Mouse (Mus musculus) lung, postnatal 36 days (tissue): Measurements from ENCODE around the gene Ulk3.
A peak's percentile ranks its signal among the peaks of the same experiment; 100 is the strongest.

ENCODE experiments used
- DNase-seq: peaks from one replicate; pipeline ENCODE4 v3.0.0; 2022; ENCODE audit warnings: mixed read lengths

Ulk3 gene

GRCm38 (mm10) chr9:57644944-57645893, 56.0 kb downstream of the Ulk3 start:
- DNase-seq: peak; percentile 93
